Mouse (Mus musculus) midbrain, embryonic 15.5 days (tissue): ENCODE data around the gene Pdcl. TPM values are rescaled to one million over a fixed set of nuclear protein-coding genes. Genes with fewer than 3 reads are reported as not detected.

Experiments
- ATAC-seq: fragments of 200-750 bp; cut with Nextera tagmentation; replicated peaks from 2 replicates; pipeline ENCODE4 v1.8.0; 2017; ENCODE audit warnings: moderate TSS enrichment
- H3K27ac ChIP-seq: fragments of 300-500 bp; sonication (generic); 2 replicates; pipeline ENCODE4 v1.5.1; 2015; ENCODE audit warnings: mild to moderate bottlenecking, inconsistent platforms
- H3K27me3 ChIP-seq: fragments of 300-500 bp; sonication (generic); replicated peaks from 2 replicates; pipeline ENCODE4 v1.6.1; 2015; ENCODE audit warnings: inconsistent platforms
- H3K36me3 ChIP-seq: fragments of 300-500 bp; sonication (generic); replicated peaks from 2 replicates; pipeline ENCODE4 v1.6.1; 2015; ENCODE audit warnings: inconsistent platforms
- H3K4me1 ChIP-seq: fragments of 300-500 bp; sonication (generic); 2 replicates; pipeline ENCODE4 v1.6.1; 2015; ENCODE audit warnings: inconsistent platforms
- H3K4me2 ChIP-seq: fragments of 300-500 bp; sonication (generic); 2 replicates; pipeline ENCODE4 v1.6.1; 2015; ENCODE audit warnings: inconsistent platforms, mild to moderate bottlenecking, moderate library complexity
- H3K4me3 ChIP-seq: fragments of 300-500 bp; sonication (generic); 2 replicates; pipeline ENCODE4 v1.5.1; 2015; ENCODE audit warnings: mild to moderate bottlenecking, inconsistent platforms
- H3K9ac ChIP-seq: fragments of 300-500 bp; sonication (generic); 2 replicates; pipeline ENCODE4 v1.6.1; 2015; ENCODE audit warnings: mild to moderate bottlenecking, inconsistent platforms
- H3K9me3 ChIP-seq: fragments of 300-500 bp; sonication (generic); 2 replicates; pipeline ENCODE4 v1.6.1; 2016; ENCODE audit warnings: inconsistent platforms
- WGBS: fragments of 180-500 bp; shearing (Covaris S2); methylation state at CpG from one replicate; pipeline ENCODE4 v1.1.7; 2015; ENCODE audit warnings: mixed read lengths; 5-methylcytosine and 5-hydroxymethylcytosine counted together
- polyA plus RNA-seq: library from polyadenylated mRNA; unstranded; fragments of >200 nt; fragmentation: Nextera tagmentation; extraction: Ambion mirVana; gene quantifications from 2 replicates; pipeline ENCODE4 v1.2.1, GENCODE M21; 2015

The Pdcl gene
- polyA plus RNA-seq: 53.0 and 53.6 TPM in 2 replicates

GRCm38 (mm10) chr2:37358633-37359540 lies at the start of gene Pdcl:
Gene Pdcl, minus strand, starts transcription at chr2:37359332.
- Histone ChIP-seq H3K9ac (peak within 1 kb of the TSS; percentile 56), H3K4me3 (peak within 1 kb of the TSS; percentile 75), H3K27me3 (no peaks in the 10 kb centered on the region), H3K9me3 (no peaks in the 10 kb centered on the region), H3K36me3 (peaks cover 27% of the 10 kb centered on the region), H3K4me2 (peak within 1 kb of the TSS; percentile 74), H3K27ac (peak within 1 kb of the TSS; percentile 92), H3K4me1 (peaks cover 18% of the 10 kb centered on the region)
- ATAC-seq: peak; percentile 97
- under 1% methylated on average over 42 of the region's 42 CpGs for WGBS

GRCm38 (mm10) chr2:37395539-37395938 lies 36.4 kb upstream of the Pdcl start:
- ATAC-seq: no peak
- Histone ChIP-seq H3K27me3 (no peaks in the 10 kb centered on the region), H3K4me2 (no peak overlapping the region), H3K9me3 (no peaks in the 10 kb centered on the region), H3K4me3 (no peak overlapping the region), H3K4me1 (no peaks in the 10 kb centered on the region), H3K27ac (no peak overlapping the region), H3K36me3 (peaks cover 21% of the 10 kb centered on the region), H3K9ac (no peak overlapping the region)
- whole genome bisulfite sequencing: 57% methylated on average over 1 of the region's 1 CpGs

GRCm38 (mm10) chr2:37382921-37383320 lies 23.8 kb upstream of the Pdcl start:
- 97% methylated on average over 9 of the region's 9 CpGs for WGBS
- H3K4me2 ChIP-seq: no peak overlapping the region

GRCm38 (mm10) chr2:37380189-37380588 lies 21.1 kb upstream of the Pdcl start:
- ATAC-seq: no peak
- no peaks in the 10 kb centered on the region for H3K4me1 ChIP-seq
- H3K9ac ChIP-seq: no peak overlapping the region
- H3K27me3 ChIP-seq: no peaks in the 10 kb centered on the region
- H3K4me2 ChIP-seq: no peak overlapping the region
- H3K27ac ChIP-seq: no peak overlapping the region
- no peak overlapping the region for H3K4me3 ChIP-seq
- H3K9me3 ChIP-seq: no peaks in the 10 kb centered on the region
- 82% methylated on average over 2 of the region's 2 CpGs for WGBS
- H3K36me3 ChIP-seq: peaks cover 34% of the 10 kb centered on the region

More at GRCm38 (mm10) chr2:37382921-37383320, 23.8 kb upstream of the Pdcl start:
- Histone ChIP-seq H3K27ac (no peak overlapping the region), H3K4me1 (no peaks in the 10 kb centered on the region), H3K9me3 (no peaks in the 10 kb centered on the region), H3K27me3 (no peaks in the 10 kb centered on the region), H3K9ac (no peak overlapping the region), H3K36me3 (peaks cover 22% of the 10 kb centered on the region), H3K4me3 (no peak overlapping the region)
- no peak for ATAC-seq

GRCm38 (mm10) chr2:37376018-37376417 lies 16.9 kb upstream of the Pdcl start:
- Histone ChIP-seq H3K27ac (no peak overlapping the region), H3K9me3 (no peaks in the 10 kb centered on the region), H3K36me3 (peaks cover 18% of the 10 kb centered on the region), H3K27me3 (no peaks in the 10 kb centered on the region), H3K9ac (no peak overlapping the region), H3K4me3 (no peak overlapping the region), H3K4me2 (no peak overlapping the region), H3K4me1 (no peaks in the 10 kb centered on the region)
- no peak for ATAC-seq
- WGBS: 98% methylated on average over 1 of the region's 1 CpGs

- Histone ChIP-seq H3K4me1 (no peaks in the 10 kb centered on the region), H3K27me3 (no peaks in the 10 kb centered on the region), H3K4me2 (no peak overlapping the region), H3K4me3 (no peak overlapping the region), H3K36me3 (no peaks in the 10 kb centered on the region; the same call in 1 of the 2 replicates), H3K9me3 (no peaks in the 10 kb centered on the region), H3K27ac (no peak overlapping the region), H3K9ac (no peak overlapping the region)
- 93% methylated on average over 2 of the region's 2 CpGs for WGBS
- ATAC-seq: no peak
Observed at GRCm38 (mm10) chr2:37370651-37371050, 11.5 kb upstream of the Pdcl start.

GRCm38 (mm10) chr2:37359908-37360307 lies 776 bp upstream of the Pdcl start:
- H3K9me3 ChIP-seq: no peaks in the 10 kb centered on the region
- no peak for ATAC-seq
- H3K36me3 ChIP-seq: peaks cover 17% of the 10 kb centered on the region
- 98% methylated on average over 2 of the region's 2 CpGs for WGBS
- H3K4me1 ChIP-seq: peaks cover 18% of the 10 kb centered on the region
- no peaks in the 10 kb centered on the region for H3K27me3 ChIP-seq
- no peak overlapping the region for H3K4me2 ChIP-seq
- H3K4me3 ChIP-seq: no peak overlapping the region
- H3K27ac ChIP-seq: no peak overlapping the region
- no peak overlapping the region for H3K9ac ChIP-seq

GRCm38 (mm10) chr2:37355571-37355970 lies 3.6 kb downstream of the Pdcl start:
- Histone ChIP-seq H3K4me1 (peaks cover 18% of the 10 kb centered on the region), H3K27ac (no peak overlapping the region), H3K4me2 (no peak overlapping the region), H3K27me3 (no peaks in the 10 kb centered on the region), H3K9ac (no peak overlapping the region), H3K4me3 (no peak overlapping the region), H3K36me3 (peaks cover 55% of the 10 kb centered on the region), H3K9me3 (no peaks in the 10 kb centered on the region)
- 95% methylated on average over 5 of the region's 5 CpGs for WGBS
- ATAC-seq: no peak

GRCm38 (mm10) chr2:37351671-37352070 lies 7.5 kb downstream of the Pdcl start:
- H3K4me2 ChIP-seq: no peak overlapping the region
- no peak overlapping the region for H3K9ac ChIP-seq
- 94% methylated on average over 7 of the region's 7 CpGs for WGBS
- no peak overlapping the region for H3K4me3 ChIP-seq
- H3K4me1 ChIP-seq: 0 out of 2 replicates have a peak, but pooled peaks cover 3% of the 10 kb centered on the region
- H3K9me3 ChIP-seq: no peaks in the 10 kb centered on the region
- H3K27ac ChIP-seq: no peak overlapping the region
- H3K36me3 ChIP-seq: peaks cover 55% of the 10 kb centered on the region
- no peaks in the 10 kb centered on the region for H3K27me3 ChIP-seq
- ATAC-seq: no peak

- 59% methylated on average over 10 of the region's 10 CpGs for WGBS
- H3K9me3 ChIP-seq: no peaks in the 10 kb centered on the region
- no peak overlapping the region for H3K4me2 ChIP-seq
- H3K27ac ChIP-seq: no peak overlapping the region
- no peak overlapping the region for H3K4me3 ChIP-seq
- ATAC-seq: 0 out of 2 replicates have a peak, but pooled peaks have one; percentile 45
- H3K4me1 ChIP-seq: no peaks in the 10 kb centered on the region
- no peaks in the 10 kb centered on the region for H3K27me3 ChIP-seq
- H3K36me3 ChIP-seq: no peaks in the 10 kb centered on the region
- H3K9ac ChIP-seq: no peak overlapping the region
Observed at GRCm38 (mm10) chr2:37338497-37339187, 20.5 kb downstream of the Pdcl start.

- H3K4me1 ChIP-seq: no peaks in the 10 kb centered on the region
- 83% methylated on average over 2 of the region's 2 CpGs for WGBS
- no peak overlapping the region for H3K4me3 ChIP-seq
- H3K9me3 ChIP-seq: no peaks in the 10 kb centered on the region
- no peaks in the 10 kb centered on the region for H3K36me3 ChIP-seq
- H3K4me2 ChIP-seq: no peak overlapping the region
- no peak for ATAC-seq
- no peak overlapping the region for H3K9ac ChIP-seq
- H3K27me3 ChIP-seq: no peaks in the 10 kb centered on the region
- H3K27ac ChIP-seq: no peak overlapping the region
Observed at GRCm38 (mm10) chr2:37333321-37333720, 25.8 kb downstream of the Pdcl start.

- 84% methylated on average over 1 of the region's 1 CpGs for WGBS
- Histone ChIP-seq H3K9ac (no peak within 1 kb of the TSS), H3K36me3 (no peaks in the 10 kb centered on the region), H3K4me1 (no peaks in the 10 kb centered on the region), H3K4me2 (no peak within 1 kb of the TSS), H3K27me3 (no peaks in the 10 kb centered on the region), H3K9me3 (no peaks in the 10 kb centered on the region), H3K27ac (no peak within 1 kb of the TSS), H3K4me3 (no peak within 1 kb of the TSS)
- ATAC-seq: no peak
Observed at GRCm38 (mm10) chr2:37326215-37326614, 32.9 kb downstream of the Pdcl start, which contains the start of gene Olfr368. Gene Olfr368, plus strand, starts transcription at chr2:37326515.
